ENCODE assay signal across 13 mouse cellular contexts in genomic region chr7:101681565-101682071, GRCm38 (mm10). TPM values are rescaled to one million over a fixed set of nuclear protein-coding genes. Genes with fewer than 3 reads are reported as not detected.
DNase-seq lines count a peak whose midpoint lies in the region; ATAC-seq and TF ChIP-seq lines count a peak whose summit lies in the region.
"Had no signal": no experiment of that assay in that cellular context is flagged by ENCODE, and none has a peak within 500 bp of the region (broad histone marks: within the 10 kb centered on the region; RNA-seq: fewer than 3 reads in every experiment).

No protein-coding gene starts in this region.

- WGBS in heart, adult 2 months = 74% methylated on average over 6 of the region's 6 CpGs
- 54% methylated on average over 6 of the region's 6 CpGs for WGBS in kidney, postnatal 0 days
- 29% methylated on average over 6 of the region's 6 CpGs for WGBS in hindbrain, embryonic 13.5 days

- TF ChIP-seq EP300 in heart, adult 2 months (IDR thresholded peaks at IDR 0.05; ENCODE audit: insufficient read depth, low read depth, low read length) = no peak

- H3K4me1 ChIP-seq in heart, adult 2 months (ENCODE audit: control insufficient read depth, insufficient read depth, low read length) = peaks cover 5% of the 10 kb centered on the region
- no peaks in the 10 kb centered on the region for H3K4me1 ChIP-seq in kidney, postnatal 0 days (replicated peaks; ENCODE audit: insufficient read depth, low read length)
- H3K4me1 ChIP-seq in G1E (ENCODE audit: insufficient read depth, low read depth, low read length) = peaks cover 18% of the 10 kb centered on the region
- H3K4me1 ChIP-seq in hindbrain, embryonic 13.5 days (replicated peaks) = peaks cover 36% of the 10 kb centered on the region

- no peak; the same call in 1 of the 2 replicates for ATAC-seq in kidney, postnatal 0 days (replicated peaks; ENCODE audit: low FRiP score, low read depth)
- ATAC-seq in G1E (ENCODE audit: extremely low read depth, insufficient number of reproducible peaks, low FRiP score, poor library complexity, severe bottlenecking) = 0 out of 2 replicates have a peak, but pooled peaks have one; percentile 40
- ATAC-seq in hindbrain, embryonic 13.5 days (ENCODE audit: low FRiP score) = no peak
- ATAC-seq: intestine, postnatal 0 days had no signal

- H3K79me2 ChIP-seq in heart, adult 2 months (replicated peaks; ENCODE audit: control insufficient read depth, insufficient read depth, low read length) = no peaks in the 10 kb centered on the region

- H3K9ac ChIP-seq in heart, adult 2 months (ENCODE audit: low read depth, low read length) = peak overlapping the region; percentile 11; the same call in 1 of the 2 replicates
- 0 out of 2 replicates have a peak overlapping the region, but pooled peaks have one; percentile 35 for H3K9ac ChIP-seq in kidney, postnatal 0 days (ENCODE audit: low read depth, low read length)
- H3K9ac ChIP-seq in hindbrain, embryonic 13.5 days = peak overlapping the region; percentile 53; the same call in 1 of the 2 replicates
- H3K9ac ChIP-seq: heart, embryonic 15.5 days had no signal

- peak overlapping the region; percentile 77 for H3K27ac ChIP-seq in heart, adult 2 months
- H3K27ac ChIP-seq in kidney, postnatal 0 days = no peak overlapping the region
- no peak overlapping the region for H3K27ac ChIP-seq in hindbrain, embryonic 13.5 days

- TF ChIP-seq POLR2A in heart, adult 2 months (IDR thresholded peaks at IDR 0.05; ENCODE audit: insufficient read depth, low read depth, low read length) = no peak

- TF ChIP-seq CTCF in heart, adult 2 months (IDR thresholded peaks at IDR 0.05) = no peak
- no peak for TF ChIP-seq CTCF in kidney, postnatal 0 days (IDR thresholded peaks at IDR 0.05; ENCODE audit: low read depth)
- no peak for TF ChIP-seq CTCF in G1E (IDR thresholded peaks at IDR 0.05; ENCODE audit: low read depth, low read length)

- DNase-seq in heart, adult 2 months = no peak
- no peak for DNase-seq in heart, postnatal 10 days
- DNase-seq in kidney, postnatal 0 days (ENCODE audit: low spot score) = no peak
- DNase-seq in kidney, postnatal 14 days = no peak
- DNase-seq in G1E (ENCODE audit: low spot score) (no peak), adipocyte (ENCODE audit: low spot score) (no peak)
- DNase-seq: cerebellum, adult 9-10 months; right cerebral cortex, postnatal 25 days; thymus, postnatal 36 days had no signal

- H3K4me3 ChIP-seq in heart, adult 2 months = no peak overlapping the region
- no peak overlapping the region for H3K4me3 ChIP-seq in kidney, postnatal 0 days (replicated peaks; ENCODE audit: low read depth, low read length)
- no peak overlapping the region for H3K4me3 ChIP-seq in G1E (ENCODE audit: low read depth, low read length)
- no peak overlapping the region for H3K4me3 ChIP-seq in hindbrain, embryonic 13.5 days
- H3K4me3 ChIP-seq: heart, embryonic 15.5 days had no signal

- H3K36me3 ChIP-seq in heart, adult 2 months (ENCODE audit: control insufficient read depth, insufficient read depth, low read length) = no peaks in the 10 kb centered on the region
- no peaks in the 10 kb centered on the region for H3K36me3 ChIP-seq in kidney, postnatal 0 days (ENCODE audit: insufficient read depth, low read length)
- peaks cover 35% of the 10 kb centered on the region for H3K36me3 ChIP-seq in G1E (replicated peaks)
- H3K36me3 ChIP-seq in hindbrain, embryonic 13.5 days = no peaks in the 10 kb centered on the region
- H3K36me3 ChIP-seq: heart, embryonic 15.5 days had no signal

- no peaks in the 10 kb centered on the region for H3K27me3 ChIP-seq in heart, adult 2 months (ENCODE audit: control insufficient read depth, insufficient read depth, low read length)
- H3K27me3 ChIP-seq in kidney, postnatal 0 days (ENCODE audit: insufficient read depth, low read length) = no peaks in the 10 kb centered on the region
- H3K27me3 ChIP-seq in G1E (ENCODE audit: insufficient read depth, low read length) = no peaks in the 10 kb centered on the region
- H3K27me3 ChIP-seq in hindbrain, embryonic 13.5 days = no peaks in the 10 kb centered on the region
- H3K27me3 ChIP-seq: CH12.LX; heart, embryonic 15.5 days had no signal

- no peaks in the 10 kb centered on the region for H3K9me3 ChIP-seq in kidney, postnatal 0 days (replicated peaks; ENCODE audit: low read length)
- H3K9me3 ChIP-seq in G1E (replicated peaks) = no peaks in the 10 kb centered on the region
- no peaks in the 10 kb centered on the region for H3K9me3 ChIP-seq in hindbrain, embryonic 13.5 days
- H3K9me3 ChIP-seq: heart, embryonic 15.5 days had no signal

- intact Hi-C loops in heart, adult 2 months (cut with DNase I) = no loop called here
- intact Hi-C loops in heart, postnatal 10 days (cut with DNase I) = no loop called here

- no peak overlapping the region for H3K4me2 ChIP-seq in kidney, postnatal 0 days (ENCODE audit: low read length)
- no peak overlapping the region for H3K4me2 ChIP-seq in hindbrain, embryonic 13.5 days
- H3K4me2 ChIP-seq: heart, embryonic 15.5 days had no signal

RNA-seq across cellular contexts. Expression of gene Clpb, which starts 18.2 kb away (rescaled TPM):
- total RNA-seq in heart, adult 2 months (2021) = 10 to 100 TPM; 72.6 to 79.2 TPM
- 57.3 and 77.1 TPM in 2 replicates for polyA plus RNA-seq in heart, adult 2 months (2012; rRNA removed)
- total RNA-seq in heart, postnatal 10 days (2021) = 10 to 100 TPM; 62.7 to 67.0 TPM
- polyA plus RNA-seq in kidney, postnatal 0 days (2015; fragmentation: Nextera tagmentation; extraction: Ambion mirVana) = 34.6 and 39.0 TPM in 2 replicates
- total RNA-seq in G1E (2014; fragmentation: Nextera tagmentation) (17.5 and 25.6 TPM in 2 replicates), G1E (2017) (23.1 and 29.9 TPM in 2 replicates)
- polyA plus RNA-seq in G1E (2012) = 20.2 and 30.2 TPM in 2 replicates
- 34.0 and 34.6 TPM in 2 replicates for polyA plus RNA-seq in hindbrain, embryonic 13.5 days (2015; fragmentation: Nextera tagmentation; extraction: Ambion mirVana)
